Mouse (Mus musculus): ENCODE data around the gene Fam120b. TPM values are rescaled to one million over a fixed set of nuclear protein-coding genes. Genes with fewer than 3 reads are reported as not detected.
A peak's percentile ranks its signal among the peaks of the same experiment; 100 is the strongest.

The Fam120b gene
- polyA plus RNA-seq, 1 experiment from 2014 or later, result 44.5 TPM

DNA sequence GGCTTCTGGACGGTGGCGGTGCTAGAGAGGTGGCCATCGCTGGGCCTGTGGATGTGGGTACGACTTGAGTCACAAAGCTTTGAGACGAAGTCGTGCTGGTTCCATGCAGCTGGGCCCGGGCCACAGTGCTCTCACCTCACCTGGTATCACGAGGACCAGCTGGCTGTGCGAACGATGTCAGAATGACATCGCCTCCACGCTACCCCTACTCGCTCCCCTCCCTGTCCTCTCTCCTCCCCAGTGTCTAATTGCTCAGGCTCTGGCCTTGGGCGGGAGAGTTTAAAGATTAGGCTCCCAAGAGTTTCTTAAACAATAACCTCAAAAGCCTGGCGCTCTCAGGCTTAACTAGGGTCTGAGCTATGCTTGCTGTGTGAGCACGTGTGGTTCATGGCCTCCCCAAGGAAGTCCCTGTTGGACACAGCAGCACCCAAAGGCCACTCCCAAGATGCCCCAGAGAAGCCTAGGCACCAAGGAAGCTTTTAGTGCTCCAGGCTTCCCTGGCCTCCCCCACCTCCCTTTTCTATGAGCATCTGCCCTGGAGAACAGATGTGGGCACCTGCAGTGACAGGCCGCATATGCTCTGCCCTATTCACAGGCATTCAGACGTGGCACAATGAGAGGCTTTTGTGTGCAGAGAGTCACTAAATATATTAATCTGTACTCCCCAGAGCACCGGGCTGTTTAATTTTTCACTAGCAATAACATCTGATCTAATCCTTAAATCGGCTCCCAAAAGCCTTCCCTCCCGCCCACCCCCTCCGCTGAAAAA, 14.7 kb upstream of the Fam120b start:
- WGBS, result 5% methylated on average over 22 of the region's 22 CpGs
- H3K9me3 ChIP-seq (replicated peaks), result no peaks in the 10 kb centered on the region
- H3K4me3 ChIP-seq (replicated peaks), result peak overlapping the region; percentile 48
- peak overlapping the region; percentile 54 for H3K9ac ChIP-seq (replicated peaks)
- peak overlapping the region; percentile 92 for H3K4me2 ChIP-seq
- H3K27me3 ChIP-seq (replicated peaks), result peaks cover 8% of the 10 kb centered on the region; the same call in 1 of the 2 replicates
- H3K36me3 ChIP-seq, result no peaks in the 10 kb centered on the region
- no peak overlapping the region for H3K27ac ChIP-seq (replicated peaks)
- ATAC-seq (ENCODE audit: low FRiP score), result no peak
- peaks cover 48% of the 10 kb centered on the region for H3K4me1 ChIP-seq

DNA sequence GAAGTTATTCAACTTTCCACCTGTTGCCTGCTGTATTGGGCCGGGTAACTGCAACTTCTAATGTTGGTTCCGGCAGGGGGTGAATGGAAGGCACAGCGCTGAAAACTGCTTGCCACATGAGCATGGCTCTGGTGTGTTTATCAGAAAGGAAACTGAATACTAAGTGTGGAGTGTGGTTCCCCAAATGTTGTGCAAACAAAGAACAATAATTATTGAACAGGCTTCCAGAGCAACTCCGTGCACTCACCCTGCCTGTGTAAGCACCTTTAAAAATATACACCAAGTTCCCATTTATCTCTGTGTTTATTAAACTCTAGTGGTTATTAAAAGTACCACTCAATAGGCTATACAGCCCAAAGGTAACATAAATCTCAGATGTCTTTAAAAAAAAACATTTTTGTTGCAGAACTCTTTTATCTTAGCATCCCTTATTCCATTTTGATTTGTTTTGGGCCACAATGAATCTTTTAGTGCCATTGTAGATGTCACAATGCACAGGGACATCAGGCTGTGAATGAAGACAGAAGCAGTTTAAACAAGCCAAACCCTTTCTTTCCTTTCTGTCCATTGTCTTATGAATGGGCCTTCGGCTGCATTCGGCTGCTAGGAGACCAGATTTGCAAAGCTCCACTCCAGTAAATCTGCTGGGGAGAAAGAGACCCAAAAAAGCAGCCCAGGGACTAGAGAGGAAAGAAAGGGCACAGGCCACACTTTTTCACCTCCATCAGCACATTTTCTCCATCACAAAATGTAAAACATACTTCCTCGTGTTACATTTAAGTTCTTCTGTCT, 13.9 kb upstream of the Fam120b start:
- no peaks in the 10 kb centered on the region for H3K9me3 ChIP-seq (replicated peaks)
- H3K4me2 ChIP-seq, result no peak overlapping the region; the same call in 1 of the 2 replicates
- H3K4me3 ChIP-seq (replicated peaks), result no peak overlapping the region
- no peak overlapping the region; the same call in 1 of the 2 replicates for H3K9ac ChIP-seq (replicated peaks)
- H3K27me3 ChIP-seq (replicated peaks), result peaks cover 8% of the 10 kb centered on the region; the same call in 1 of the 2 replicates
- no peaks in the 10 kb centered on the region for H3K36me3 ChIP-seq
- 11% methylated on average over 7 of the region's 7 CpGs for WGBS
- no peak overlapping the region for H3K27ac ChIP-seq (replicated peaks)
- H3K4me1 ChIP-seq, result peaks cover 42% of the 10 kb centered on the region
- ATAC-seq (ENCODE audit: low FRiP score), result no peak

DNA sequence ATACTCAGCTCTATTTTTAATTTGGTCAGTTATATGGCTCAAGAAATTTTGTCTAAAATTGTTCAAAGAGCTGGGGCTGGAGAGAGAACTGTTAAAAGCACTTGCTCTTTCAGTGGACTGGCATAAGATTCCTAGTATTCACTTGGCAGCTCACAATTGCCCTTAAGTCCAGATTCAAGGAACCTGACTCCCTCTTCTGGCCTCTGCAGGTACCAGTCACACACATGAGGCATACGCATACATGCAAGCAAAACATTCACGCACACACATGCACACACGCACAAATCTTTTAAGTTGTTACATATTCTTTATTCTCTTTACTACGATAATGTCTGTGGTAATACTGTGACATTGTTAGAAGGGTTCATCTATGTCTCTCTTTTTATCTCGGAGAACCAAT, 12.6 kb upstream of the Fam120b start:
- no peak for ATAC-seq (ENCODE audit: low FRiP score)

DNA sequence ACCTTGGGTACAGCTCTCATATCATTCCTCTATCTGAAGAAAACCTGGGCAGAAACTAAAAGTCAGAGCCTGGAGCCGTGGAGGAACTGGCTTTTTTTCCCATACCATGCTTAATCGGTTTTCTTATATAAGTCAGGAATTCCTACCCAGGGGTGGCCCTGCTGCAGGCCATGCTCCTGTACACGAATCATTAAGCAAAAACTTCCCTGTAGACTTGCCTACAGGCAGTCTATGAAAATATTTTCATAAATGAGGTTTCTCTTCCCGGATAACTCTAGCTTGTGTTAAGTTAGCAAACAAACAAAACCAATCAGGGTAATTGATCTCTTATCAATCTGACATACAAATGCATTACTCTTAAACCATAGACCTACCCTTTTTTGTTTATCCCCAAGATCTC, 7.1 kb upstream of the Fam120b start:
- ATAC-seq (ENCODE audit: low FRiP score), result no peak
- Histone ChIP-seq H3K36me3 (no peaks in the 10 kb centered on the region), H3K27me3 (replicated peaks) (peaks cover 6% of the 10 kb centered on the region; the same call in 1 of the 2 replicates), H3K27ac (replicated peaks) (no peak overlapping the region), H3K9me3 (replicated peaks) (no peaks in the 10 kb centered on the region), H3K9ac (replicated peaks) (no peak overlapping the region), H3K4me3 (replicated peaks) (no peak overlapping the region), H3K4me2 (no peak overlapping the region), H3K4me1 (no peaks in the 10 kb centered on the region)
- 81% methylated on average over 4 of the region's 4 CpGs for WGBS

More for the DNA sequence above, 12.6 kb upstream of the Fam120b start:
- WGBS, result 95% methylated on average over 5 of the region's 5 CpGs
- peaks cover 8% of the 10 kb centered on the region; the same call in 1 of the 2 replicates for H3K27me3 ChIP-seq (replicated peaks)
- H3K36me3 ChIP-seq, result no peaks in the 10 kb centered on the region
- H3K9me3 ChIP-seq (replicated peaks), result no peaks in the 10 kb centered on the region
- peaks cover 29% of the 10 kb centered on the region for H3K4me1 ChIP-seq
- no peak overlapping the region for H3K27ac ChIP-seq (replicated peaks)
- H3K4me3 ChIP-seq (replicated peaks), result no peak overlapping the region
- H3K4me2 ChIP-seq, result no peak overlapping the region
- H3K9ac ChIP-seq (replicated peaks), result no peak overlapping the region

DNA sequence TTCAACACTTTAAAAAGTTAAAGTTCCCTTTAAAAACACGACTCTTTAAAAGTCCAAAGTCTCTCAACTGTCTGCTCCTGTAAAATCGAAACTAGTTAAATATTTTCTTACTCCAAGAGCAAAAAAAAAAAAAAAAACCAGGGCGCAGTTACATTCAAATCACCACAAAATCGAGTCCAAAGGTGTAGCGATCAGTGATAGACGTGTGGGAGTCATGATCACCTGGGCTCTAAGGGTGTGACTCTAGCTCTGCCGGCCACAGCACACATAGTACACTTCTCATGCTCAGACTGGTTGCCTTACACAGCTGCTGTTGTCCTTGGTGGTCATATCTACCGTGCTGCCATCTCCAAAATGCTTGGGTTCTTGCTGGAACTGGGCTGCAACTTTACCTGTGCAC, 6.6 kb upstream of the Fam120b start:
- no peaks in the 10 kb centered on the region for H3K4me1 ChIP-seq
- 83% methylated on average over 8 of the region's 8 CpGs for WGBS
- H3K9ac ChIP-seq (replicated peaks), result no peak overlapping the region
- H3K9me3 ChIP-seq (replicated peaks), result no peaks in the 10 kb centered on the region
- ATAC-seq (ENCODE audit: low FRiP score), result no peak
- H3K4me2 ChIP-seq, result no peak overlapping the region
- peaks cover 6% of the 10 kb centered on the region; the same call in 1 of the 2 replicates for H3K27me3 ChIP-seq (replicated peaks)
- no peak overlapping the region for H3K27ac ChIP-seq (replicated peaks)
- H3K4me3 ChIP-seq (replicated peaks), result no peak overlapping the region
- no peaks in the 10 kb centered on the region for H3K36me3 ChIP-seq

DNA sequence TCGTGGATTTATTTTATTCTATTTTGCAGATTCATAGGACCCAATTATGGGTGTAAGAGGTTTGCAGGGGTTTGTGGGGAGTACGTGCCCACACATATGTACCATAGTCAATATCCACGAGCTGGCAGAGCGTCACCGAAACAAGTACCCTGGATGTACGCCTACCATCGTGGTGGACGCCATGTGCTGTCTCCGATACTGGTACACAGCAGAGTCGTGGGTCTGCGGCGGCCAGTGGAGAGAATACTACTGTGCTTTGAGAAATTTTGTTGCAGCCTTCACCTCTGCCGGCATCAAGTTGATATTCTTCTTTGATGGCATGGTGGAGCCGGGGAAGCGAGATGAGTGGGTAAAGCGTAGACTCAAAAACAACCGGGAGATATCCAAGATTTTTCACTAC, 5.7 kb downstream of the Fam120b start:
- no peaks in the 10 kb centered on the region for H3K9me3 ChIP-seq (replicated peaks)
- peaks cover 23% of the 10 kb centered on the region for H3K4me1 ChIP-seq
- no peak overlapping the region for H3K4me3 ChIP-seq (replicated peaks)
- ATAC-seq (ENCODE audit: low FRiP score), result no peak
- no peak overlapping the region for H3K9ac ChIP-seq (replicated peaks)
- H3K36me3 ChIP-seq, result peaks cover 47% of the 10 kb centered on the region
- H3K27me3 ChIP-seq (replicated peaks), result no peaks in the 10 kb centered on the region
- H3K27ac ChIP-seq (replicated peaks), result no peak overlapping the region
- no peak overlapping the region for H3K4me2 ChIP-seq
- 97% methylated on average over 17 of the region's 17 CpGs for WGBS

DNA sequence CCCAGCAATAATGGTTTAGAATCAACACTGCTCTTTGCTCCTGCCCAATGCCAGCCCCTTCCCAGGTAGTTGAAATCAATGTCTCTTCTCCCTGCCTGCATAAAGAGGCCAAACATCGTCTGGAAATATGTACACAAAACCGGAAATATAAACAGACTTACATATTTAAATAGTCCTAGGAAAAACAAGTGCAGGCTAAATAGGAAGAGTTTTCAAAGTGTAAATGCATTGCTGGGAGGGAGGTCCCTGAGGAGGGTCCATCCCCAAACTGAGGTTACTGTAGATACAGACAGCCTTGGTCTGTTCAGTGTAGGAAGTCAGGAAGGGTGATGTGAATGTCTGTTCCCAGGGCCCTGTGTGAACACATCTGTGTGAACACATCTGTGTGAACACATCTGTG, 10.6 kb downstream of the Fam120b start:
- H3K36me3 ChIP-seq, result peaks cover 92% of the 10 kb centered on the region
- 93% methylated on average over 2 of the region's 2 CpGs for WGBS
- H3K9me3 ChIP-seq (replicated peaks), result no peaks in the 10 kb centered on the region
- H3K27me3 ChIP-seq (replicated peaks), result no peaks in the 10 kb centered on the region
- no peak for ATAC-seq (ENCODE audit: low FRiP score)
- no peaks in the 10 kb centered on the region for H3K4me1 ChIP-seq
- no peak overlapping the region for H3K27ac ChIP-seq (replicated peaks)
- H3K4me3 ChIP-seq (replicated peaks), result no peak overlapping the region
- no peak overlapping the region for H3K9ac ChIP-seq (replicated peaks)
- H3K4me2 ChIP-seq, result no peak overlapping the region

DNA sequence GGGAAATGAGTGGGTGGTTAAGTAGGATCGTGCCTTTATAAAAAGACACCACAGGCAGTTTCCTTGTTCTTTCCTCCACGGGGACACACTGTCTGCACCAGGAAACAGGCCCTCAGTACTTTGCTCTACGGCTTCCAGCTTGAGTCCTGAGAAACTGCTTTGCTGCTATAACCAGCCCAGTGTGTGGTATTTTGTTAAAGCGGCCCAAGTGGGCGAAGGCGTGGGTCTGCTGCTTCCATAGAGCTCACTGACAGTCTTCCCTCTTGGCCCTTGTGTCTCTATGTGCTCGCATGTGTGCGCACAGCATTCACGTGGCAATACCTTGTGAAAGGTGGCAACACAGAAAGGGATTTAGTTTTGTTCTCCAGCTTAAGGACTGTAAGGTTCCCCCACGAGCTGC, 13.3 kb downstream of the Fam120b start:
- no peaks in the 10 kb centered on the region for H3K9me3 ChIP-seq (replicated peaks)
- H3K4me3 ChIP-seq (replicated peaks), result no peak overlapping the region
- peaks cover 93% of the 10 kb centered on the region for H3K36me3 ChIP-seq
- no peaks in the 10 kb centered on the region for H3K27me3 ChIP-seq (replicated peaks)
- H3K4me1 ChIP-seq, result no peaks in the 10 kb centered on the region
- no peak overlapping the region for H3K9ac ChIP-seq (replicated peaks)
- WGBS, result 94% methylated on average over 10 of the region's 10 CpGs
- ATAC-seq (ENCODE audit: low FRiP score), result no peak
- H3K27ac ChIP-seq (replicated peaks), result no peak overlapping the region
- no peak overlapping the region for H3K4me2 ChIP-seq

DNA sequence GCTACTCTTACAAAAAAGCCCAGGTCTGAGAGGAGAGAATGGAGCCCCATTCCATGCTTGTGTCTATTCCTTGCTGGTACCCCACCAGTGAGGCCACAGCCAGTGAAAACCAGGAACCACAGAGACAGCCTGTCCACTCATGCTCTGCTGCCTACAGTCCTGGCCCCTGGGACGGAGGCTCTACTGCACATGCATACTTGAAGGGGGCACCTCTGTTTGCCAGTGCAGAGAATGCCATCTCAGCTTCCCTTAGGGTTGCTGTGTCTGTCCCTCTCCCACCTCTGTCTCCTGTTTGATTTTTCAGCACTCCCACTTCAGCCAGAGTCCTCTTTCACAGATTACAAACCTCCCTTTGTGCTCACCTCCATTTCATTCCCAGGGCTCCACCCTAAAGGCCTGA, 14.9 kb downstream of the Fam120b start:
- no peak for ATAC-seq (ENCODE audit: low FRiP score)
- no peak overlapping the region for H3K9ac ChIP-seq (replicated peaks)
- no peak overlapping the region for H3K27ac ChIP-seq (replicated peaks)
- H3K27me3 ChIP-seq (replicated peaks), result no peaks in the 10 kb centered on the region
- no peaks in the 10 kb centered on the region for H3K4me1 ChIP-seq
- no peaks in the 10 kb centered on the region for H3K9me3 ChIP-seq (replicated peaks)
- peaks cover 95% of the 10 kb centered on the region for H3K36me3 ChIP-seq
- H3K4me2 ChIP-seq, result no peak overlapping the region
- 91% methylated on average over 1 of the region's 1 CpGs for WGBS
- H3K4me3 ChIP-seq (replicated peaks), result no peak overlapping the region

DNA sequence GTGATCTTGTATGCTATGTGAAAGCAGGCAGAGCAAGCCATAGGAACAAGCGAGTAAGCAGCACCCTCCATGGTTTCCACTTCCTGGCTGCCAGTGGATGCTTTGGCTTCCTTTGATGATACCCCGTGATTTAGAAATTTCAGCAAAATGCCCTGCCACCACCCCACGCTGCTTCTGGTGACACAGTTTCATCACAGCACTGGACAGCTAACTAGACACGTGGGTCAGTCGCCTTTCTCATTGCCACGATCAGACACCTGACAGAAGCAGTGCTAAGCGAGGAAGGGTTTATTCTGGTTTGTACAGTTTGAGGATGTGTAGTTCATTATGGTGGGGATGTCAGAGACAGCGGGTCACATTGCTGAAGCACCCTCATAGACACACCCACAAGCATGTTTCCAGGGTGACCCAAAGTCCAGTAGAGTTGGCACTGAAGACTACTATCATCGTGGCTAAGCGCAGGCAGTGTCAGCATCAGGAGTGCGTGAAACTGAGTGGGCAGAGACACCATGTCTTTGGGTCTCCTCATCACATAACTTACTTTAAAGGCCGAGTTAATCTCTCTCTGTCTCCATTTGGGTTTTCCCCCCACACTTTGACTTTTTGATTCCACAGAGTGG, 20.7 kb downstream of the Fam120b start:
- WGBS, result 93% methylated on average over 12 of the region's 12 CpGs
- Histone ChIP-seq H3K9me3 (replicated peaks) (no peaks in the 10 kb centered on the region), H3K4me2 (no peak overlapping the region), H3K4me3 (replicated peaks) (no peak overlapping the region), H3K4me1 (no peaks in the 10 kb centered on the region), H3K36me3 (peaks cover 95% of the 10 kb centered on the region), H3K27ac (replicated peaks) (no peak overlapping the region), H3K27me3 (replicated peaks) (no peaks in the 10 kb centered on the region), H3K9ac (replicated peaks) (no peak overlapping the region)
- ATAC-seq (ENCODE audit: low FRiP score), result no peak

DNA sequence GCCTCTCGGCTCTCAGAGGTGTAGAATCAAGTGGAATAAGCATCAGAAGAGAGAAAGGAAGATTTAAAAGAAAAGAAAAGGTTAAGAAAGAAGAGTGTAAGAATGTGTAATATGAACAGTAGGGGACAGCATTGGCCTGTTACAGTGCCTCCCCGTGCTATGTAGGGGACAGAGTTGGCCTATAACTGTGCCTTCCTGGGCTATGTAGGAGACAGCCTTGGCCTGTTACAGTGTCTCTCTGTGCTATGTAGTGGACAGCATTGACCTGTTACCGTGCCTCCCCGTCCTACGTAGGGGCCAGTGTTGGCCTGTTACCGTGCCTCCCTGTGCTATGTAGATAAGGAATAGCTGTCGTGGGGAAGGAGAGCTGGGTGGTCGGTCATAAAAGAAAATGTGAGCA, 23.5 kb downstream of the Fam120b start:
- Histone ChIP-seq H3K9ac (replicated peaks) (no peak overlapping the region), H3K4me3 (replicated peaks) (no peak overlapping the region), H3K36me3 (peaks cover 93% of the 10 kb centered on the region), H3K9me3 (replicated peaks) (no peaks in the 10 kb centered on the region), H3K4me2 (no peak overlapping the region), H3K27ac (replicated peaks) (no peak overlapping the region), H3K27me3 (replicated peaks) (no peaks in the 10 kb centered on the region), H3K4me1 (no peaks in the 10 kb centered on the region)
- no peak for ATAC-seq (ENCODE audit: low FRiP score)
- 91% methylated on average over 8 of the region's 8 CpGs for WGBS

Data from neural tube, embryonic 15.5 days (tissue).